Mouse (Mus musculus): ENCODE results near the gene Nid2.

DNA sequence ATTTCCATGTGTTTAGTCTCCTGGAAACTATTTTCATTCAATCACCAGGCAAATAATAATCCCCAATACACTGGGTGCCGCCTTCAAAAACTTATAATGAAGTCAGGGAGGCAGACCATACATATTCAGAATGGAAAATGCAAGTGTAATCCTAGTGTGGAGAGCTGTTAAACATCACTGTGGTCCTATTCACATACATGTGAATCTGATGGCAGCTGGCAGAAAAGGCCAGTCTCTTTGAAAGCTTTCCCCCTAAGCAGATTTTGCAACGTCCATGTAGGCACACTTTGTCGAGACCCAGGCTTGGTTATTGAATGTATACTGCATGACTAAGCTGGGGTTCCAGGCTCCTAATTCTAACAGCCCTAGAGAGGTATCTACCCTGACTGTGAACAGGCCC lies 32.0 kb upstream of the Nid2 start:
- TF ChIP-seq POLR2A (IDR thresholded peaks at IDR 0.05; ENCODE audit: low read depth, low read length) (no peak), CTCF (IDR thresholded peaks at IDR 0.05; ENCODE audit: borderline replicate concordance, insufficient read depth, low read length) (no peak)
